Mouse (Mus musculus): Measurements from ENCODE around the gene Mrpl10. TPM values are rescaled to one million over a fixed set of nuclear protein-coding genes. Genes with fewer than 3 reads are reported as not detected.

The Mrpl10 gene
- polyA plus RNA-seq, 1 experiment from 2014 or later = 62.0 TPM

GRCm38 (mm10) chr11:97017696-97018582 is 23.4 kb upstream of the Mrpl10 start:
- no peak overlapping the region for H3K27ac ChIP-seq
- peak overlapping the region; percentile 30 for H3K4me3 ChIP-seq (replicated peaks)
- H3K36me3 ChIP-seq = no peaks in the 10 kb centered on the region
- peaks cover 95% of the 10 kb centered on the region for H3K27me3 ChIP-seq
- H3K4me1 ChIP-seq (replicated peaks) = peaks cover 27% of the 10 kb centered on the region
- WGBS = under 1% methylated on average over 36 of the region's 36 CpGs
- no peak overlapping the region for H3K9ac ChIP-seq (replicated peaks)
- no peaks in the 10 kb centered on the region for H3K9me3 ChIP-seq
- H3K4me2 ChIP-seq (replicated peaks) = peak overlapping the region; percentile 47
- no peak for ATAC-seq

- Histone ChIP-seq H3K4me2 (replicated peaks) (peak overlapping the region; percentile 47), H3K27me3 (peaks cover 95% of the 10 kb centered on the region), H3K4me1 (replicated peaks) (peaks cover 27% of the 10 kb centered on the region), H3K9ac (replicated peaks) (no peak overlapping the region), H3K36me3 (no peaks in the 10 kb centered on the region), H3K9me3 (no peaks in the 10 kb centered on the region), H3K27ac (no peak overlapping the region), H3K4me3 (replicated peaks) (peak overlapping the region; percentile 30)
- ATAC-seq = no peak
- WGBS = under 1% methylated on average over 56 of the region's 68 CpGs
These were observed 22.6 kb upstream of the Mrpl10 start for GRCm38 (mm10) chr11:97018583-97019344.

GRCm38 (mm10) chr11:97019345-97019708 is 22.0 kb upstream of the Mrpl10 start:
- 2% methylated on average over 13 of the region's 13 CpGs for WGBS
- ATAC-seq = no peak
- H3K9ac ChIP-seq (replicated peaks) = no peak overlapping the region
- no peaks in the 10 kb centered on the region for H3K9me3 ChIP-seq
- H3K36me3 ChIP-seq = no peaks in the 10 kb centered on the region
- H3K4me1 ChIP-seq (replicated peaks) = peaks cover 27% of the 10 kb centered on the region
- no peak overlapping the region for H3K27ac ChIP-seq
- no peak overlapping the region for H3K4me2 ChIP-seq (replicated peaks)
- 0 out of 2 replicates have a peak overlapping the region, but pooled peaks have one; percentile 30 for H3K4me3 ChIP-seq (replicated peaks)
- H3K27me3 ChIP-seq = peaks cover 95% of the 10 kb centered on the region

DNA sequence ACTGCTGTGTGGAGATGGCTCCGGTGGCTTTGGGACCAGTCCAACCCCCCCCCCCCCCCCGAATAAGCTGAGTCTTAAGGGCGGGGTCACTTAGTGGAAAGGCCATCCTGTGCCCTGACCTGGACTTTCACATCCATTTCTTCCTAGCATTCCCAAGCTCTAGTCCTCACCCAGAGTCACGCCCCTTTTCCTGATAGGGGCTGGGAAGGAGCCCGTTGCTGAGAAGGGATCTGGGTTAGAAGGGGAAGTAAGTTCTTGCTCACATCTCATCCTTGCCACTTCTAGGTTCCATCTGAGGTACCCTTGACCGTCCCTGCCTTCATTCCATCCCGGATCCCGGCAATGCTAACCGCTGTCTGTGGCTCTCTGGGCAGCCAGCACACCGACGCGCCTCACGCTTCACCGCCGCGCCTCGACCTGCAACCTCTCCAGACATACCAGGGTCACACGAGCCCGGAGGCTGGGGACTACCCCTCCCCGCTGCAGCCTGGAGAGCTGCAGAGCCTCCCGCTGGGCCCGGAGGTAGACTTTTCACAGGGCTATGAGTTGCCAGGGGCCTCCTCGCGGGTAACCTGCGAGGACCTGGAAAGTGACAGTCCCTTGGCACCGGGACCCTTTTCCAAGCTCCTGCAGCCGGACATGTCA is 20.1 kb upstream of the Mrpl10 start:
- WGBS = under 1% methylated on average over 27 of the region's 27 CpGs
- no peak overlapping the region; the same call in 1 of the 2 replicates for H3K9ac ChIP-seq (replicated peaks)
- no peaks in the 10 kb centered on the region for H3K9me3 ChIP-seq
- ATAC-seq = peak; percentile 2; the same call in 1 of the 2 replicates
- no peaks in the 10 kb centered on the region for H3K36me3 ChIP-seq
- H3K4me2 ChIP-seq (replicated peaks) = peak overlapping the region; percentile 70
- H3K4me1 ChIP-seq (replicated peaks) = peaks cover 39% of the 10 kb centered on the region
- no peak overlapping the region for H3K27ac ChIP-seq
- H3K4me3 ChIP-seq (replicated peaks) = peak overlapping the region; percentile 47
- H3K27me3 ChIP-seq = peaks cover 91% of the 10 kb centered on the region

- H3K9ac ChIP-seq (replicated peaks) = peak overlapping the region; percentile 61
- H3K4me2 ChIP-seq (replicated peaks) = peak overlapping the region; percentile 70
- peak overlapping the region; percentile 47 for H3K4me3 ChIP-seq (replicated peaks)
- peak; percentile 59 for ATAC-seq
- peaks cover 83% of the 10 kb centered on the region for H3K27me3 ChIP-seq
- no peak overlapping the region for H3K27ac ChIP-seq
- H3K4me1 ChIP-seq (replicated peaks) = peaks cover 39% of the 10 kb centered on the region
- H3K9me3 ChIP-seq = no peaks in the 10 kb centered on the region
- WGBS = 0% methylated on average over 50 of the region's 50 CpGs
- H3K36me3 ChIP-seq = no peaks in the 10 kb centered on the region
These were observed 19.4 kb upstream of the Mrpl10 start for GRCm38 (mm10) chr11:97021873-97022484.

- Histone ChIP-seq H3K4me2 (replicated peaks) (no peak overlapping the region), H3K36me3 (no peaks in the 10 kb centered on the region), H3K4me1 (replicated peaks) (peaks cover 29% of the 10 kb centered on the region), H3K4me3 (replicated peaks) (no peak overlapping the region), H3K27ac (no peak overlapping the region), H3K27me3 (peaks cover 55% of the 10 kb centered on the region), H3K9ac (replicated peaks) (no peak overlapping the region), H3K9me3 (no peaks in the 10 kb centered on the region)
- WGBS = 15% methylated on average over 10 of the region's 10 CpGs
- no peak for ATAC-seq
These were observed 16.4 kb upstream of the Mrpl10 start for GRCm38 (mm10) chr11:97024977-97025376.

DNA sequence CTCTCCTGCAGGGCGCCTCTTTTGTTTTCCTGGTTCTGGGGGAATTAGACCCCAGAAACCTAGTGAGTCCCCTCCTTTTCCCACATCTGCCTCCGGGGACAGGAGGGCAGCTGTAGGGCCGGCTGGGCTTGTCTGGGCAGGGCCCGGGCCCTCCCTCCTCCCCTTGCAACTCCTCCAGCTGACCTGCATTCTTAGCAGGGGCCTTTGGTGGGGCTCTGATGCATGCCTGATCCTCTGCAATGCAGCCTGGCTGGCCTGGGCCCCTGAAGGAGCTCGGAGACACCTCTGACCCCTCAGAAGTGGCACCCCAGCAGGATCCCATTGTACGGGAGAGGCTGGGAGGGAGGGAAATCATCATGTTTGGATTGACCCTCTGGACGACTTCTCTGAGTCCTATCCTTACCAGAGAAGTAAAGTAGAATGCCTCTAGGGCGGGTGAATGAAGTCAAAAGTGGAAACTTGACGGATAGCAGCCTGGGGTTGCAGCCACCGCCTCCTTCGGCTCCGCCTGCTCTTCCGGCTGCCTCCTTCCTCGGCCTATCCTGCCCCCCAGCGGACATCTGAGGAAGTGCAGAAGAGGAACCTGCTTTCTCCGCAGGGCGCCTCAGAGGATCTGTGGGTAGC is 15.5 kb upstream of the Mrpl10 start:
- peak overlapping the region; percentile 44; the same call in 1 of the 2 replicates for H3K9ac ChIP-seq (replicated peaks)
- 0 out of 2 replicates have a peak overlapping the region, but pooled peaks have one; percentile 19 for H3K27ac ChIP-seq
- ATAC-seq = peak; percentile 25
- peak overlapping the region; percentile 51 for H3K4me2 ChIP-seq (replicated peaks)
- WGBS = under 1% methylated on average over 17 of the region's 17 CpGs
- peaks cover 38% of the 10 kb centered on the region for H3K4me1 ChIP-seq (replicated peaks)
- H3K9me3 ChIP-seq = no peaks in the 10 kb centered on the region
- H3K36me3 ChIP-seq = no peaks in the 10 kb centered on the region
- H3K27me3 ChIP-seq = peaks cover 46% of the 10 kb centered on the region
- H3K4me3 ChIP-seq (replicated peaks) = peak overlapping the region; percentile 23

DNA sequence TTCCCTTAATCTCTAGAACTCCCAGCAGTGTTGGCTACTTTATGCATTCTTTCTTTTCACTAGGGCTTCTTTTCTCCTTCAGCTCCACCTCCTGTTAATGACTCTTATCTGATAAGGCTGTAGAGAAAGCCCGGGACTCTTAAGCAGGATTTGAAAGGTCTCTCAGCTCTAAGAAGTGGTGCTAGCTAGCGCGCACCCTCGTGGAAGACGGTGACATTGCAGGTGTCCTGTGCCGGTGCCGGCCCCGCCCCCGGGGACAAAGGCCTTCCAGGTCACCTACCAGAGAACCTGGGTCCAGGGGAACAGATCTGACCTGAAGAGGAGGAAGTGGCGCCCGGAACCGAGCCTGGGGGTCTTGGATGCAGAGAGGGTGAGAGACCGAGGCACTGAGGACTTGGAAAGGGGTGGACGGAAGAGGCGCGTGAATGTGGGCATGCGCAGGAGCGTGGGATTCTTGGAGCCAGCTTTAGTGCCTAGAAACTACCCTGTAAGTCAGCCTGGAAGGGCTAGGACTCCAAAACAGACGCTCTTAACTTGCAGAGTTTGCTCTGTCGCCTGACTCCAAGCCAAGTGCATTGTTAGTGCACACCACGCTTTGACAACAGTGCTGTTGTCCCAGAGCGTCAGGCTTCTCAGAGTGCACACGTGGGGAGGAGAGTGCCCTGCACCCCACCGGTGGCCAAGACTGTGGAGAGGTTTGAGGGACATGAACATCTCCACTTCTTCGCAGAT is 11.5 kb upstream of the Mrpl10 start, which contains the start of gene Scrn2:
Gene Scrn2, plus strand, starts transcription at position 253 of the 732 bp plus-strand sequence.
- Histone ChIP-seq H3K4me3 (replicated peaks) (peak within 1 kb of the TSS; percentile 68), H3K27ac (peak within 1 kb of the TSS; percentile 75), H3K36me3 (0 out of 2 replicates have a peak, but pooled peaks cover 5% of the 10 kb centered on the region), H3K4me2 (replicated peaks) (peak within 1 kb of the TSS; percentile 69), H3K27me3 (peaks cover 6% of the 10 kb centered on the region), H3K9ac (replicated peaks) (peak within 1 kb of the TSS; percentile 80), H3K9me3 (no peaks in the 10 kb centered on the region), H3K4me1 (replicated peaks) (peaks cover 23% of the 10 kb centered on the region)
- 1% methylated on average over 25 of the region's 25 CpGs for WGBS
- ATAC-seq = peak; percentile 73

GRCm38 (mm10) chr11:97030426-97030825 is 10.9 kb upstream of the Mrpl10 start:
- Histone ChIP-seq H3K36me3 (0 out of 2 replicates have a peak, but pooled peaks cover 5% of the 10 kb centered on the region), H3K27ac (no peak overlapping the region; the same call in 1 of the 2 replicates), H3K4me1 (replicated peaks) (peaks cover 18% of the 10 kb centered on the region), H3K4me2 (replicated peaks) (peak overlapping the region; percentile 69), H3K9me3 (no peaks in the 10 kb centered on the region), H3K4me3 (replicated peaks) (peak overlapping the region; percentile 68), H3K27me3 (0 out of 2 replicates have a peak, but pooled peaks cover under 1% of the 10 kb centered on the region), H3K9ac (replicated peaks) (peak overlapping the region; percentile 80)
- 21% methylated on average over 15 of the region's 15 CpGs for WGBS
- ATAC-seq = no peak

DNA sequence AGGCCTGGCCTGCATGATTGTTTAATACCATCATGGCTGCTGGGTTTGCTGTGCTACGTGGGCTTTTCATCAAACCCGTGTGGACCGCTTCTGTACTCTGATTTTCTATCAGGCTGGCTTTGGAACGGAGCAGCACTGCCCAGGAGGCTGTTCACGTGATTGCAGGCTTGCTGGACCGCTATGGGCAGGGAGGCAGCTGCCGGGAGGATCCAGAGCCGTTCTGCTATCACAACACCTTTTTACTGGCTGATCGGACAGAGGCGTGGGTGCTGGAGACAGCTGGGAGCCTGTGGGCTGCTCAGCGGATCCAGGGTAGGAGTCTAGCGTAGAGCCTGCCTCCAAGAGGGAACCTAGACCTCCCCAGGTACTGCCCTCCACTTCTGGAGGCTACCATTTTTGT is 9.4 kb upstream of the Mrpl10 start:
- WGBS = 89% methylated on average over 12 of the region's 12 CpGs

More for the DNA sequence above, 9.4 kb upstream of the Mrpl10 start:
- H3K36me3 ChIP-seq = 0 out of 2 replicates have a peak, but pooled peaks cover 5% of the 10 kb centered on the region
- H3K4me3 ChIP-seq (replicated peaks) = no peak overlapping the region
- no peak overlapping the region for H3K9ac ChIP-seq (replicated peaks)
- no peak overlapping the region for H3K27ac ChIP-seq
- ATAC-seq = no peak
- no peaks in the 10 kb centered on the region for H3K9me3 ChIP-seq
- peaks cover 12% of the 10 kb centered on the region for H3K4me1 ChIP-seq (replicated peaks)
- H3K4me2 ChIP-seq (replicated peaks) = no peak overlapping the region
- no peaks in the 10 kb centered on the region for H3K27me3 ChIP-seq
